Mouse (Mus musculus): ENCODE measurements at regions not wholly inside any gene's neighbourhood (a gene's known extent, or its start where the extent isn't known, plus 50 kb on each side); places are given as distances from the start of the nearest gene placed in this dataset.
"Not testable (repeated sequence)": the region's sequence is repeated elsewhere in the genome, so short reads cannot be mapped to it uniquely, and the experiment has no call there.

DNA sequence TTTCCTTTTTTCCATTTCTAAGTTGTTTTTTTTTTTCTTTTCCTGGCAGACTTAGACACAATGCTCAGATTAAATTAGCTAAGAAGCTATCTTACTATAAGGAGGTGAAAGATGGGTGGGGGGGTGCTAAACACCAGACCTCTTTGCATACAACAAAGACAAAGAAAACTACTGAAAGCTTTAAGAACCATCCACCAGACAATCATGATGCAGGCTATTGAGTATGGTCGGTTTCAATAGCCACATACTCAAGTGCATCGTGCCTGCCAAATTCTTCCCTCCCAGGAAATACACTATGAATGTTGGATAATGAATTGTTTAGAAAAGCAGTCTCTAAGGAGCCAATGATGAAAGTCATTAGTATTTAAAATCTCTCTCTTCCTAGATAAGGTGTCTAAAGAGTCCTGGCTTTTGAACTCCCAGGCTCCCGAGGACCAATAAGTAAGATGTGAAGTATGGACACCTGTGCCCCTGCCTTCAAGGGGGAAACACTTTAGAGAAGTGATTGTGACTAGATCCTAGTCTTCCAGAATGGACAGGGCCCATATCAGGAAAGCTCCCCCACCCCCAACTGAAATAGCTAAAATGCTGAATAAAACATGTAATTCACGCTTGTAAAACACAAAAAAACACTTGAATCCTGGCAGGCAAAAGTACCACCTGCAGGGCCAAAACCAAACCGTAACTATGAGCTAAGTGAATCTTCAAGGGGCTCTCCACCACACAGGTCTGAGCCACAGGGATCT is 381.8 kb upstream of the B3galt2 start:
- DNase-seq (ENCODE audit: low spot score in 2 of 2) = no peak

- no peak for DNase-seq (ENCODE audit: low spot score in 2 of 2)
Observed at GRCm38 (mm10) chr1:143263263-143264038, 377.0 kb upstream of the B3galt2 start.

GRCm38 (mm10) chr1:143265216-143265615 is 375.2 kb upstream of the B3galt2 start:
- DNase-seq (ENCODE audit: low spot score in 2 of 2) = no peak

GRCm38 (mm10) chr1:143286274-143286967 is 354.0 kb upstream of the B3galt2 start:
- DNase-seq (ENCODE audit: low spot score in 2 of 2) = no peak

DNA sequence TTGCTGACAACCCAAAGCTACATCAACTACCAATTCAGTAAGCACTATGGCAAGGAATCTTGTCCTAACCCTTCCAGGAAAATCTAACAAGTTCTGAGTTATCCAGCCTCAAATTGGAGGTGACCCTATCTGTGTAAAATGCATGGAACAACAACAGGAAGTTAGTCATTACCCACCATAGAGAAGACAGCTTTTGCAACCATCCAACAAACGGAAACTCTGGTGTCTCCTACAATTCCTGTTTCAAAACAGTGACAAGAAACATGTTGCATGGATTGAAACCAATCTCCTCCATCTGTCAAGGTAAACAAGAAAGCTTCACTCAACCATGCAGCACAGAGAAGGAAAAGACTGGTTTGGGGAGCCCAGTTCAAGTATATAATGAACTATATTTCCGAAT is 353.0 kb upstream of the B3galt2 start:
- no peak for DNase-seq (ENCODE audit: low spot score in 2 of 2)

DNA sequence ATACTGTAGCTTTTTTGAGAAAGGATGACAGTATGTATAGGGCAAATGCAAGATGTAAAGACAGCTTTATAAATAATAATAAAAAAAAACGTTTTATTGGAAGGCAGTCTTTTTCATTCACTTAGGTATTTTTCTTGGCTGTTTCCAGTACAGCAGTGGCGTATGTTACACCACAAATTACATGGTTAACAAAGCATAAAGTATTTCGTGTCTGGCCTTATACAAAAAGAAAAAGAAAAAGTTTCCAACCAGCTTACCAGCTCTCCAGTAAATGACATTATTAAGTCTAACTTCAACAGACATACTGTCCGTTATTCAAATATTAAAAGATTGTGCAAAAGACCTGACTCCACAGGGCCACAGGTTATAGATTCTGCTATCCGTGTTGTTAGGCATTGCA is 343.9 kb upstream of the B3galt2 start:
- DNase-seq (ENCODE audit: low spot score in 2 of 2) = no peak

DNA sequence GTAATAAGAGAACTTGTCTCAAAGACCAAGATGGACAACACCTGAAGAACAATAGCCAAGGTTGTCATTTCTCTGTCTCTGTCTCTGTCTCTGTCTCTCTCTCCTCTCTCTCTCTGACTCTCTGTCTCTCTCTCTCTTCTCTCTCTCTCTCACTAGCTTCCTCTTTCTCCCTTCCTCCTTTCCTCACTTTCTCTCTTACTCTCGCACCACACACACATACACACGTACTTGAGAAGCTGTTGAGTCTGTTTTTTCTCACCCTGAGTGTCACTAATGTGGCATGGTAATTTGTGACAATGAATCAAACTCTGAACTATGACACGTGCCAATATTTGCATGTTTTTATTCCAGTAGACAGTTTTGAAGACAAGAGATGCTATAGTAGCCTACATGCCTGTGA is 333.1 kb upstream of the B3galt2 start:
- DNase-seq (ENCODE audit: low spot score in 2 of 2) = no peak

DNA sequence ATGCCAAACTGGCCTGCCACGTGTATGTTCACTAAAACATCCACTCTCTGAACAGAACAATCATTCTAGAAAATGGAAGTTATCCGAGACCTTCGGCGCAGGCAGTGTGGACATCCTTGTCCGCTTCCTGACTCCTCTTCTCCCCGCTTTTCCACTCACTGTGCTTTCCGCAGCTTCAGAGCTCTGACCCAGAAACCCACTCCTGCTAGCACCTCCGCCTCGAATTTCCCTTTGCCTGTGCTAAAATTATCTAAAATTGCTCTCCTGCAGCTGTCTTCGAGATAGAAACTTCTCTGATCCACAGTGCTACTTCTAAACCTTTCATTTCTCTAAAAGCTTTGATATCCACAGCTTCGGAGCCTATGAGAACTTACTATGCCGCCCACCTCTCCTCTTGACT is 322.1 kb upstream of the B3galt2 start:
- DNase-seq (ENCODE audit: low spot score in 2 of 2) = no peak

DNA sequence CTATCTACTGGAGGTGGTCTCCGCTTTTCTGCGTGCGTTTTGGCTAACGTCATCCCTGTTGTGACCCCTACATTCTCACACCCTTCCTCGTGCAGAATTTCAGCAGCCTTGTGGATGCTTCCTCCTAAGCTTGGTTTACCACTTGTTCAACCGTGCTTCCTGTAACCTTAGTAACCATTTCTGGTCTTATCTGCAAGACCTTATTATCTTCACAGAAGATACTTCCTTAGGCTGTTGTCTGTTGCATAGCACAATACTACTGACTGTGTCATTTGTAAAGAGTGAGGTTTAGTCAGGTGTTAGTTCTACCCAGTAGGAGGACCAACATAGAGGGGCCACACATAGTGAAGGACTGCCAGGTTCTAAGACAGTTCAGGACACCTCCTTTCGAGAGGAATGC is 320.9 kb upstream of the B3galt2 start:
- DNase-seq (ENCODE audit: low spot score in 2 of 2) = no peak

DNA sequence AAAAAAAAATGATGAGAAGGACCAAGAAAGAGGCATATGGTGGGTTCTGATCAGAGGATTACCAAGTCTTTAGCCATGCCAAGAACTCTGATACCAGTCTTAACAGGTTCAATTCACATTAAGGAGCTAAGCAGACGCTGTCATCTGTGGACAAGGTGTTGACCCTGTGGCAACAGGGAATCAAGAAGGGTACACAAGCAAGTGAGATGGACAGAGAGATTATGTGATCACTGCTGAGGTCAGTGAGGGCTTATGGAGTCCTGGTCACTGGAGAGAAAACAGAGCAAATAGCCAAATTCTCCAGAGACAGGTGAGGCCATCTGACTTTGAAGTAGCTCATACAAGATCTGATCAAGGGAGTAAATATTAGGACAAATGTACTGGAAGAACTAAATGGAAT is 289.1 kb upstream of the B3galt2 start:
- DNase-seq (ENCODE audit: low spot score in 2 of 2) = no peak

DNA sequence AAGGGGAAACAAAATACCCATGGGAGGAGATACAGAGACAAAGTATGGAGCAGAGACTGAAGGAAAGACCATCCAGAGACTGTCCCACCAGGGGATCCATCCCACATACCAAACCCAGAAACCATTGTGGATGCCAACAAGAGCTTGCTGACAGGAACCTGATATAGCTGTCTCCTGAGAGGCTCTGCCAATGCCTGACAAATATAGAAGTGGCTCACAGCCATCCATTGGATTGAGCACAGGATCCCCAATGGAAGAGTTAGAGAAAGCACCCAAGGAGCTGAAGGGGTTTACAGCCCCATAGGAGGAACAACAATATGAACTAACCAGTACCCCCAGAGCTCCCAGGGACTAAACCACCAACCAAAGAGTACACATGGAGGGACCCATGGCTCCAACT is 280.2 kb upstream of the B3galt2 start:
- DNase-seq (ENCODE audit: low spot score in 2 of 2) = not testable (repeated sequence)

DNA sequence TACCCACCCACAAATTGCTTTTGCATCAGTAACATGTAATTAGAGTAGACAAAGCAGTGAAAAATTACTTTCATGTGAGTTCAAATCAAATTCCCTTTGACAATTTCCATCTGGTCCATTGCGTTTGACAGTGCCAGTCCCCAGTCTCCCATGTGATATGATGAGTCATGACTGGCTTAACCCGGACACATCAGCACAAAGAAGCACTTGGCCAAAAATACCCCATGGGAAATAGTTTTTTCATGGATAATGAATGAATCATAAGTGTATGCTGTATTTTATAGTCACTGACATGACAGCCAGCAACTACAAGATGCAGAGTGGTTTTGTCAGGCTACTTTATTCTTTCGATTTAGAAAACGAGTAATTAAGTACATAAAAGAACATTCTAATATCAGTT is 248.6 kb upstream of the B3galt2 start:
- no peak for DNase-seq (ENCODE audit: low spot score in 2 of 2)
